In genomic region chr7:50241634-50242273, GRCm38 (mm10) we compare ENCODE assay signal across 12 mouse cellular contexts.
DNase-seq lines count a peak whose midpoint lies in the region; ATAC-seq and TF ChIP-seq lines count a peak whose summit lies in the region.
"Had no signal": no experiment of that assay in that cellular context is flagged by ENCODE, and none has a peak within 500 bp of the region (broad histone marks: within the 10 kb centered on the region; RNA-seq: fewer than 3 reads in every experiment).

No protein-coding gene starts in this region.

- H3K4me1 ChIP-seq in forebrain, embryonic 13.5 days, result 0 out of 2 replicates have a peak, but pooled peaks cover 12% of the 10 kb centered on the region
- no peaks in the 10 kb centered on the region for H3K4me1 ChIP-seq in forebrain, embryonic 11.5 days (replicated peaks; ENCODE audit: control insufficient read depth, insufficient read depth, low read length)
- H3K4me1 ChIP-seq in hindbrain, postnatal 0 days (ENCODE audit: insufficient read depth, low read length), result peaks cover 5% of the 10 kb centered on the region; the same call in 1 of the 2 replicates
- H3K4me1 ChIP-seq: embryonic facial prominence, embryonic 13.5 days; liver, embryonic 15.5 days had no signal

- H3K27me3 ChIP-seq in forebrain, embryonic 13.5 days, result no peaks in the 10 kb centered on the region
- H3K27me3 ChIP-seq in forebrain, embryonic 11.5 days (ENCODE audit: control insufficient read depth, insufficient read depth, low read length), result no peaks in the 10 kb centered on the region
- no peaks in the 10 kb centered on the region for H3K27me3 ChIP-seq in hindbrain, postnatal 0 days (ENCODE audit: insufficient read depth, low read length)
- H3K27me3 ChIP-seq: embryonic facial prominence, embryonic 13.5 days; liver, embryonic 15.5 days had no signal

- peak; percentile 97 for ATAC-seq in forebrain, embryonic 13.5 days
- ATAC-seq in forebrain, embryonic 11.5 days (replicated peaks; ENCODE audit: low FRiP score), result no peak
- ATAC-seq in hindbrain, postnatal 0 days, result peak; percentile 83
- ATAC-seq in granulocyte monocyte progenitor cell, adult 5-6 weeks (replicated peaks; ENCODE audit: poor library complexity, severe bottlenecking), result no peak

- TF ChIP-seq CTCF in hindbrain, postnatal 0 days (IDR thresholded peaks at IDR 0.05; ENCODE audit: low read depth), result no peak

- H3K27ac ChIP-seq in forebrain, embryonic 13.5 days, result no peak overlapping the region
- no peak overlapping the region for H3K27ac ChIP-seq in forebrain, embryonic 11.5 days (ENCODE audit: low read depth, low read length)
- H3K27ac ChIP-seq in hindbrain, postnatal 0 days, result no peak overlapping the region
- H3K27ac ChIP-seq: embryonic facial prominence, embryonic 13.5 days; liver, embryonic 15.5 days had no signal

- 46% methylated on average over 5 of the region's 5 CpGs for WGBS in forebrain, embryonic 13.5 days
- 89% methylated on average over 5 of the region's 5 CpGs for WGBS in forebrain, embryonic 11.5 days
- WGBS in hindbrain, postnatal 0 days, result 34% methylated on average over 5 of the region's 5 CpGs

- H3K9ac ChIP-seq in forebrain, embryonic 13.5 days, result no peak overlapping the region
- no peak overlapping the region for H3K9ac ChIP-seq in forebrain, embryonic 11.5 days (ENCODE audit: low read length)
- H3K9ac ChIP-seq in hindbrain, postnatal 0 days (replicated peaks; ENCODE audit: low read length), result no peak overlapping the region
- H3K9ac ChIP-seq: embryonic facial prominence, embryonic 13.5 days; liver, embryonic 15.5 days had no signal

- H3K36me3 ChIP-seq in forebrain, embryonic 13.5 days (ENCODE audit: poor library complexity, severe bottlenecking), result no peaks in the 10 kb centered on the region
- no peaks in the 10 kb centered on the region for H3K36me3 ChIP-seq in forebrain, embryonic 11.5 days (ENCODE audit: control insufficient read depth, insufficient read depth, low read length)
- no peaks in the 10 kb centered on the region for H3K36me3 ChIP-seq in hindbrain, postnatal 0 days (ENCODE audit: insufficient read depth, low read length)
- H3K36me3 ChIP-seq: embryonic facial prominence, embryonic 13.5 days; liver, embryonic 15.5 days had no signal

- no peaks in the 10 kb centered on the region for H3K9me3 ChIP-seq in forebrain, embryonic 13.5 days (replicated peaks)
- H3K9me3 ChIP-seq in forebrain, embryonic 11.5 days (ENCODE audit: control insufficient read depth, low read length), result no peaks in the 10 kb centered on the region
- no peaks in the 10 kb centered on the region for H3K9me3 ChIP-seq in hindbrain, postnatal 0 days (ENCODE audit: low read length)
- H3K9me3 ChIP-seq: embryonic facial prominence, embryonic 13.5 days; liver, embryonic 15.5 days had no signal

- no peak overlapping the region for H3K4me3 ChIP-seq in forebrain, embryonic 13.5 days
- no peak overlapping the region for H3K4me3 ChIP-seq in forebrain, embryonic 11.5 days (ENCODE audit: low read depth, low read length)
- no peak overlapping the region for H3K4me3 ChIP-seq in hindbrain, postnatal 0 days (ENCODE audit: low read length)
- H3K4me3 ChIP-seq: embryonic facial prominence, embryonic 13.5 days; liver, embryonic 15.5 days had no signal

- no peak for DNase-seq in forebrain, embryonic 11.5 days (ENCODE audit: low spot score)
- DNase-seq in cerebellum, adult 11-12 months, result peak; percentile 94
- peak; percentile 93 for DNase-seq in hindbrain, postnatal 0 days (ENCODE audit: low spot score)
- DNase-seq in left cerebral cortex, postnatal 4 days, result peak; percentile 94
- no peak for DNase-seq in heart, postnatal 4 days
- DNase-seq in embryo, embryonic 9.5 days (ENCODE audit: extremely low spot score), result no peak
- DNase-seq: heart, postnatal 36 days; thymus, postnatal 36 days had no signal

- H3K4me2 ChIP-seq in forebrain, embryonic 13.5 days, result no peak overlapping the region
- no peak overlapping the region for H3K4me2 ChIP-seq in forebrain, embryonic 11.5 days (ENCODE audit: low read depth, low read length, severe bottlenecking)
- no peak overlapping the region for H3K4me2 ChIP-seq in hindbrain, postnatal 0 days (ENCODE audit: low read depth, low read length)
- H3K4me2 ChIP-seq: embryonic facial prominence, embryonic 13.5 days; liver, embryonic 15.5 days had no signal

- intact Hi-C loops in left cerebral cortex, postnatal 4 days (cut with DNase I), result no loop called here

Comparison
In these comparisons a context has a peak if more than half of its experiments do, and no peak if none do; other contexts are left out.
1. ATAC-seq: peak in forebrain, embryonic 13.5 days (single experiment) and hindbrain, postnatal 0 days (single experiment); none in forebrain, embryonic 11.5 days (single experiment) and granulocyte monocyte progenitor cell, adult 5-6 weeks (single experiment).
2. DNase-seq: peak in cerebellum, adult 11-12 months (single experiment), hindbrain, postnatal 0 days (single experiment) and left cerebral cortex, postnatal 4 days (single experiment); none in forebrain, embryonic 11.5 days (single experiment), heart, postnatal 4 days (single experiment) and embryo, embryonic 9.5 days (single experiment).